Mouse (Mus musculus): ENCODE results near the gene Ctnna2.

GRCm38 (mm10) chr6:77599244-77599643 is 380.3 kb downstream of the Ctnna2 start:
- TF ChIP-seq CTCF (IDR thresholded peaks at IDR 0.05; ENCODE audit: low read depth, low read length) (no peak), POLR2A (IDR thresholded peaks at IDR 0.05; ENCODE audit: extremely low read depth, insufficient read depth, low read length) (no peak)
